ENCODE assay signal across 18 mouse cellular contexts in the genomic region with DNA sequence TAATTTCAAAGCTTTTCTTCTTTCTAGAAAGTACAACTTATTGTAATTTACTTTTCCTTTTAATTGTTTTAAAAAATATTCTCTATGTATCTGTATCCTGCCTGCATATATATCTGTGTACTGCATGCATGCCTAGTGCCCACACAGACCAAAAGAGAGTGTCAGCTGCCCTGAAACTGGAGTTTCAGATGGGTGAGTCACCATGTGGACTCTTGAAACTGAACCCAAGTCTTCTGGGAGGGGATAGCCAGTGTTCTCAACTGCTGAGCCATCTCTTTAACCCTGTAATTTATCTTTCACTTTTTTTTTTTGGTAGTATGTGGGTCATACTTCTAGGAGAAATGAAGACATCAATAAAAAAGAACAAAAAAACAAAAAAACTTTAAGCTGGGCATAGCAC. TPM values are rescaled to one million over a fixed set of nuclear protein-coding genes. Genes with fewer than 3 reads are reported as not detected.
"Had no signal": no experiment of that assay in that cellular context is flagged by ENCODE, and none has a peak within 500 bp of the region (broad histone marks: within the 10 kb centered on the region; RNA-seq: fewer than 3 reads in every experiment).

No protein-coding gene starts in this region.

- H3K27me3 ChIP-seq: limb, embryonic 12.5 days; limb, embryonic 15.5 days; midbrain, embryonic 12.5 days; midbrain, embryonic 15.5 days had no signal

- H3K4me2 ChIP-seq: limb, embryonic 12.5 days; limb, embryonic 15.5 days; liver, embryonic 11.5 days; midbrain, embryonic 12.5 days; midbrain, embryonic 15.5 days had no signal

- ATAC-seq: midbrain, embryonic 15.5 days had no signal

- H3K9ac ChIP-seq: limb, embryonic 12.5 days; limb, embryonic 15.5 days; liver, embryonic 14.5 days; midbrain, embryonic 12.5 days; midbrain, embryonic 15.5 days had no signal

- DNase-seq: kidney, adult 2 months; kidney, postnatal 25 days; layer of hippocampus, postnatal 36 days; left cerebral cortex, postnatal 4 days; lung, adult 2 months; lung, postnatal 14 days; lung, postnatal 4 days; thymus, adult 18-20 months; thymus, postnatal 36 days had no signal

- H3K4me3 ChIP-seq: layer of hippocampus, adult 2 months; limb, embryonic 12.5 days; limb, embryonic 15.5 days; midbrain, embryonic 12.5 days; midbrain, embryonic 15.5 days had no signal

- H3K36me3 ChIP-seq: limb, embryonic 12.5 days; limb, embryonic 15.5 days; midbrain, embryonic 12.5 days; midbrain, embryonic 15.5 days had no signal

- H3K9me3 ChIP-seq: limb, embryonic 12.5 days; limb, embryonic 15.5 days; midbrain, embryonic 12.5 days; midbrain, embryonic 15.5 days had no signal

- H3K27ac ChIP-seq: kidney, postnatal 0 days; layer of hippocampus, adult 2 months; limb, embryonic 12.5 days; limb, embryonic 15.5 days; liver, embryonic 14.5 days; midbrain, embryonic 12.5 days; midbrain, embryonic 15.5 days had no signal

RNA-seq across cellular contexts. Expression of gene Drc3, which starts 29.4 kb away (rescaled TPM):
- total RNA-seq: monocyte, adult 5-6 weeks had no signal
